Mouse (Mus musculus): Measurements from ENCODE around the gene Cacna2d2. TPM values are rescaled to one million over a fixed set of nuclear protein-coding genes. Genes with fewer than 3 reads are reported as not detected.
A peak's percentile ranks its signal among the peaks of the same experiment; 100 is the strongest.

Gene Cacna2d2
- polyA plus RNA-seq, 1 experiment from 2014 or later = 5.8 TPM

GRCm38 (mm10) chr9:107396397-107396796 is 3.0 kb upstream of the Cacna2d2 start:
- WGBS = 32% methylated on average over 4 of the region's 4 CpGs
- Histone ChIP-seq H3K4me1 (replicated peaks; ENCODE audit: control insufficient read depth, insufficient read depth, low read length) (peaks cover 11% of the 10 kb centered on the region), H3K9ac (replicated peaks; ENCODE audit: low read depth, low read length) (no peak overlapping the region), H3K27ac (ENCODE audit: low read length) (no peak overlapping the region), H3K9me3 (ENCODE audit: control insufficient read depth, low read length) (no peaks in the 10 kb centered on the region), H3K36me3 (ENCODE audit: control insufficient read depth, insufficient read depth) (no peaks in the 10 kb centered on the region), H3K4me2 (ENCODE audit: low read length) (no peak overlapping the region), H3K27me3 (replicated peaks; ENCODE audit: control insufficient read depth, insufficient read depth, low read length) (peaks cover 11% of the 10 kb centered on the region; the same call in 1 of the 2 replicates), H3K4me3 (replicated peaks; ENCODE audit: low read length) (no peak overlapping the region)
- ATAC-seq = no peak

GRCm38 (mm10) chr9:107398968-107399367 is 444 bp upstream of the Cacna2d2 start:
- 24% methylated on average over 11 of the region's 11 CpGs for WGBS
- Histone ChIP-seq H3K9me3 (ENCODE audit: control insufficient read depth, low read length) (no peaks in the 10 kb centered on the region), H3K27me3 (replicated peaks; ENCODE audit: control insufficient read depth, insufficient read depth, low read length) (peaks cover 20% of the 10 kb centered on the region; the same call in 1 of the 2 replicates), H3K4me1 (replicated peaks; ENCODE audit: control insufficient read depth, insufficient read depth, low read length) (peaks cover 23% of the 10 kb centered on the region), H3K27ac (ENCODE audit: low read length) (no peak overlapping the region), H3K4me2 (ENCODE audit: low read length) (peak overlapping the region; percentile 99; the same call in 1 of the 2 replicates), H3K4me3 (replicated peaks; ENCODE audit: low read length) (no peak overlapping the region), H3K9ac (replicated peaks; ENCODE audit: low read depth, low read length) (no peak overlapping the region), H3K36me3 (ENCODE audit: control insufficient read depth, insufficient read depth) (no peaks in the 10 kb centered on the region)
- no peak for ATAC-seq

GRCm38 (mm10) chr9:107400060-107400511 is 674 bp downstream of the Cacna2d2 start:
- ATAC-seq = peak; percentile 45
- Histone ChIP-seq H3K4me2 (ENCODE audit: low read length) (peak overlapping the region; percentile 99), H3K36me3 (ENCODE audit: control insufficient read depth, insufficient read depth) (no peaks in the 10 kb centered on the region), H3K27me3 (replicated peaks; ENCODE audit: control insufficient read depth, insufficient read depth, low read length) (peaks cover 20% of the 10 kb centered on the region; the same call in 1 of the 2 replicates), H3K9me3 (ENCODE audit: control insufficient read depth, low read length) (no peaks in the 10 kb centered on the region), H3K4me3 (replicated peaks; ENCODE audit: low read length) (peak overlapping the region; percentile 82), H3K9ac (replicated peaks; ENCODE audit: low read depth, low read length) (peak overlapping the region; percentile 77), H3K4me1 (replicated peaks; ENCODE audit: control insufficient read depth, insufficient read depth, low read length) (peaks cover 23% of the 10 kb centered on the region), H3K27ac (ENCODE audit: low read length) (peak overlapping the region; percentile 37)
- WGBS = under 1% methylated on average over 38 of the region's 45 CpGs

DNA sequence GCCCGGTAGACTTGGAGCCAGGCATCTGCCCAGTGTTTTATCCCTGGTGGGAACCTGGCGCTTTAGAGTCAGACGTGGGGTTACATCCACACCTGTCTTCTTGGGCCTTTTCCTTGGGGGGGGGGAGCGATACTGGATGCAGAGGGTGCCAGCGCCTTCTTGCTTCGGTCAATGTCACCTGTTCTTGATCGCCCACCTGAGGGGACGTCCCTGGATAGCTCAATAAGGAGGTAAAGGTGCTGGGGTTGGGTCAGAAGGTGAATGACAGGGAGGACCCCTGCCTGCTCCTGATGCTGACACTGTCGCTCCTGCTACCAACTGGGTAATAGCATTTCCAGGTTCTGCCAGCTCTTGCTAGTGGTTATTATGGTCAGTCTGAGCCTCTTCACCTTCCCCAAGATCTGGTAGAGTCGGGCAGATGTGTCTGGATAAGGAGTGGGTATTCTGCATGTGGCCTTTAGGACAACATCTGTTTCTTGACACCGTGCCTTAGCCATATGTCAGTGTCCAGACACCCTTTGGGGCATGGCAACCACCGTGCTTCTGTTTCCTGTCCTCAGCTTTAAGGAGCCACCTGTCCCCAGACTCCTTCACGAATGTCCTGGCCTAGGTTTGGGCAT is 1.4 kb downstream of the Cacna2d2 start:
- Histone ChIP-seq H3K4me1 (replicated peaks; ENCODE audit: control insufficient read depth, insufficient read depth, low read length) (peaks cover 23% of the 10 kb centered on the region), H3K9me3 (ENCODE audit: control insufficient read depth, low read length) (no peaks in the 10 kb centered on the region), H3K27ac (ENCODE audit: low read length) (no peak overlapping the region), H3K4me3 (replicated peaks; ENCODE audit: low read length) (peak overlapping the region; percentile 82), H3K9ac (replicated peaks; ENCODE audit: low read depth, low read length) (peak overlapping the region; percentile 77), H3K36me3 (ENCODE audit: control insufficient read depth, insufficient read depth) (no peaks in the 10 kb centered on the region), H3K4me2 (ENCODE audit: low read length) (peak overlapping the region; percentile 99), H3K27me3 (replicated peaks; ENCODE audit: control insufficient read depth, insufficient read depth, low read length) (peaks cover 20% of the 10 kb centered on the region; the same call in 1 of the 2 replicates)
- 17% methylated on average over 13 of the region's 13 CpGs for WGBS
- no peak for ATAC-seq

DNA sequence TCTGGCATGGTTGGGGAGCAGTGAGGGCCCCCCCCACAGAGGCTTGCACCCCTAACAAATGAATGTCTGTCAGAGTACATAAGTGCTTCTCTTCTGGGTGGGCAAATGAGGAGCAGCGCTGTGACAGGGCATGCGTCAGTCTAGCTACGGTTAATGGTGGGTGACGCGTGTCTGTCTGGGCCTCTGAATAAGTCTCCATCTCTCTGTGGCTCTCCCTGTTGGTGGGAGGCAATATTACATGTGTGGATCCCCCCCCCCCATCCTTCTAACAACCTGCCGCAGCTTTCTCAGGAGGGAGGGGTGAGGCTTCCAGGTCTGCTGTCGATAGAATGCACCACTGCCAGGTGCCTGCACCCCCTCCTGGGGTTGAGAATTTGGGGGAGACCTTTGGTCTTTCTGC is 3.7 kb downstream of the Cacna2d2 start:
- Histone ChIP-seq H3K9me3 (ENCODE audit: control insufficient read depth, low read length) (no peaks in the 10 kb centered on the region), H3K27me3 (replicated peaks; ENCODE audit: control insufficient read depth, insufficient read depth, low read length) (peaks cover 15% of the 10 kb centered on the region; the same call in 1 of the 2 replicates), H3K36me3 (ENCODE audit: control insufficient read depth, insufficient read depth) (no peaks in the 10 kb centered on the region), H3K4me1 (replicated peaks; ENCODE audit: control insufficient read depth, insufficient read depth, low read length) (peaks cover 23% of the 10 kb centered on the region), H3K4me2 (ENCODE audit: low read length) (peak overlapping the region; percentile 42), H3K4me3 (replicated peaks; ENCODE audit: low read length) (no peak overlapping the region), H3K27ac (ENCODE audit: low read length) (no peak overlapping the region), H3K9ac (replicated peaks; ENCODE audit: low read depth, low read length) (no peak overlapping the region)
- WGBS = 75% methylated on average over 7 of the region's 7 CpGs
- no peak for ATAC-seq

GRCm38 (mm10) chr9:107409449-107409848 is 10.0 kb downstream of the Cacna2d2 start:
- H3K4me2 ChIP-seq (ENCODE audit: low read length) = no peak overlapping the region
- H3K9me3 ChIP-seq (ENCODE audit: control insufficient read depth, low read length) = no peaks in the 10 kb centered on the region
- H3K27ac ChIP-seq (ENCODE audit: low read length) = no peak overlapping the region
- no peaks in the 10 kb centered on the region for H3K36me3 ChIP-seq (ENCODE audit: control insufficient read depth, insufficient read depth)
- no peaks in the 10 kb centered on the region for H3K27me3 ChIP-seq (replicated peaks; ENCODE audit: control insufficient read depth, insufficient read depth, low read length)
- no peaks in the 10 kb centered on the region; the same call in 1 of the 2 replicates for H3K4me1 ChIP-seq (replicated peaks; ENCODE audit: control insufficient read depth, insufficient read depth, low read length)
- 88% methylated on average over 4 of the region's 4 CpGs for WGBS
- ATAC-seq = no peak
- H3K4me3 ChIP-seq (replicated peaks; ENCODE audit: low read length) = no peak overlapping the region
- H3K9ac ChIP-seq (replicated peaks; ENCODE audit: low read depth, low read length) = no peak overlapping the region

DNA sequence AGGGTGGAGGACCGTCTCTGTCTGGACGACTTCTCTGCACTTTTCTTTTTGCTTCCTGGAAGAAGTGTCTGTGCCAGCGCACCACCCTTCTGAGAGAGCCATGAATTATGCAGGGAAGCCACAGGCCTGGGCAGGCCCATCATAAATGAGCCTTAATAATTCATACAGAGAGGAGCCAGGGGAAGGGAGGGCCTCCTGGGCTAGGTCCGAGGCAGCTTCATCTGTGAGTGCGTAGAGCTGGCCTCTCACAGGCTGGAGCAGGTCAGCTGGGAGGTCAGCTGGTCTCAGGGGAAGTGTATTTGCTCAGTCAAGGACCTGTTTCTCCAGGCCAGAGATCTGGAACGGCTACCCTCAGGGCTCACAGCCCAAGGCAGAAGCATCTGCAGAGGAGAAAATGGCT is 17.7 kb downstream of the Cacna2d2 start:
- peaks cover 22% of the 10 kb centered on the region for H3K4me1 ChIP-seq (replicated peaks; ENCODE audit: control insufficient read depth, insufficient read depth, low read length)
- no peak for ATAC-seq
- peaks cover 9% of the 10 kb centered on the region; the same call in 1 of the 2 replicates for H3K27me3 ChIP-seq (replicated peaks; ENCODE audit: control insufficient read depth, insufficient read depth, low read length)
- H3K36me3 ChIP-seq (ENCODE audit: control insufficient read depth, insufficient read depth) = no peaks in the 10 kb centered on the region
- no peaks in the 10 kb centered on the region for H3K9me3 ChIP-seq (ENCODE audit: control insufficient read depth, low read length)
- no peak overlapping the region for H3K9ac ChIP-seq (replicated peaks; ENCODE audit: low read depth, low read length)
- 77% methylated on average over 6 of the region's 6 CpGs for WGBS
- no peak overlapping the region for H3K4me3 ChIP-seq (replicated peaks; ENCODE audit: low read length)
- H3K27ac ChIP-seq (ENCODE audit: low read length) = no peak overlapping the region
- no peak overlapping the region for H3K4me2 ChIP-seq (ENCODE audit: low read length)

- no peak overlapping the region for H3K4me3 ChIP-seq (replicated peaks; ENCODE audit: low read length)
- 0 out of 2 replicates have a peak, but pooled peaks have one; percentile 10 for ATAC-seq
- peaks cover 28% of the 10 kb centered on the region for H3K4me1 ChIP-seq (replicated peaks; ENCODE audit: control insufficient read depth, insufficient read depth, low read length)
- H3K9me3 ChIP-seq (ENCODE audit: control insufficient read depth, low read length) = no peaks in the 10 kb centered on the region
- no peak overlapping the region for H3K9ac ChIP-seq (replicated peaks; ENCODE audit: low read depth, low read length)
- peaks cover 12% of the 10 kb centered on the region; the same call in 1 of the 2 replicates for H3K27me3 ChIP-seq (replicated peaks; ENCODE audit: control insufficient read depth, insufficient read depth, low read length)
- no peak overlapping the region for H3K4me2 ChIP-seq (ENCODE audit: low read length)
- no peak overlapping the region for H3K27ac ChIP-seq (ENCODE audit: low read length)
- H3K36me3 ChIP-seq (ENCODE audit: control insufficient read depth, insufficient read depth) = no peaks in the 10 kb centered on the region
- 45% methylated on average over 9 of the region's 9 CpGs for WGBS
These were observed 20.3 kb downstream of the Cacna2d2 start for GRCm38 (mm10) chr9:107419491-107420244.

- ATAC-seq = 0 out of 2 replicates have a peak, but pooled peaks have one; percentile 22
- Histone ChIP-seq H3K4me1 (replicated peaks; ENCODE audit: control insufficient read depth, insufficient read depth, low read length) (peaks cover 38% of the 10 kb centered on the region), H3K27me3 (replicated peaks; ENCODE audit: control insufficient read depth, insufficient read depth, low read length) (peaks cover 12% of the 10 kb centered on the region; the same call in 1 of the 2 replicates), H3K4me3 (replicated peaks; ENCODE audit: low read length) (no peak overlapping the region), H3K9ac (replicated peaks; ENCODE audit: low read depth, low read length) (no peak overlapping the region), H3K36me3 (ENCODE audit: control insufficient read depth, insufficient read depth) (no peaks in the 10 kb centered on the region), H3K9me3 (ENCODE audit: control insufficient read depth, low read length) (no peaks in the 10 kb centered on the region), H3K4me2 (ENCODE audit: low read length) (no peak overlapping the region), H3K27ac (ENCODE audit: low read length) (no peak overlapping the region)
- WGBS = 37% methylated on average over 5 of the region's 5 CpGs
These were observed 21.5 kb downstream of the Cacna2d2 start for GRCm38 (mm10) chr9:107420898-107421297.

Measured in forebrain, embryonic 16.5 days (tissue).